Mouse (Mus musculus) T-helper 17 cell (primary cell): ENCODE measurements around the gene Crybg1.

ENCODE experiments used
- in situ Hi-C, 2 experiments: fragments of 300-600 bp; cut with MboI, MseI; formaldehyde crosslinking; loops; 1 replicate in 1 of 2; 2 replicates in 1 of 2; pipeline ENCODE4 v1.15.1; 2025; ENCODE audit warnings: high pct_unique_total_duplicates in 2 of 2

Gene Crybg1

GRCm38 (mm10) chr10:44094794-44095193, 53.9 kb downstream of the Crybg1 start:
- in situ Hi-C loops = no loop called here

GRCm38 (mm10) chr10:44091757-44092156, 56.9 kb downstream of the Crybg1 start:
- in situ Hi-C loops = no loop called here

GRCm38 (mm10) chr10:44080351-44080750, 68.3 kb downstream of the Crybg1 start:
- in situ Hi-C loops = no loop called here

GRCm38 (mm10) chr10:44078799-44079521, 69.7 kb downstream of the Crybg1 start:
- in situ Hi-C loops = no loop called here

- in situ Hi-C loops = loop anchor here (5.0 kb wide), 3 partner anchors 64 to 494 kb away; partner anchors contain the start of gene Cd24a (in 1 of the 2)
Observed at GRCm38 (mm10) chr10:44071095-44071494, 77.6 kb downstream of the Crybg1 start.

- in situ Hi-C loops = loop anchor here in 1 of 2 experiments (10.0 kb wide), 1 partner anchor 494 kb away; the partner anchor contains the start of gene Cd24a
Observed at GRCm38 (mm10) chr10:44069131-44069530, 79.5 kb downstream of the Crybg1 start.

GRCm38 (mm10) chr10:44065848-44066360, 82.7 kb downstream of the Crybg1 start:
- in situ Hi-C loops = loop anchor here in 1 of 2 experiments (10.0 kb wide), 1 partner anchor 491 kb away; the partner anchor contains the start of gene Cd24a

GRCm38 (mm10) chr10:44062981-44063380, 85.7 kb downstream of the Crybg1 start:
- in situ Hi-C loops = loop anchor here in 1 of 2 experiments (10.0 kb wide), 1 partner anchor 488 kb away; the partner anchor contains the start of gene Cd24a

GRCm38 (mm10) chr10:44050913-44051312, 97.7 kb downstream of the Crybg1 start:
- in situ Hi-C loops = no loop called here

GRCm38 (mm10) chr10:44044727-44045126, 103.9 kb downstream of the Crybg1 start:
- in situ Hi-C loops = loop anchor here in 1 of 2 experiments (5.0 kb wide), 1 partner anchor 57 kb away; no protein-coding TSS in a partner anchor

GRCm38 (mm10) chr10:44043630-44044029, 105.0 kb downstream of the Crybg1 start:
- in situ Hi-C loops = loop anchor here in 1 of 2 experiments (5.0 kb wide), 1 partner anchor 56 kb away; no protein-coding TSS in a partner anchor

GRCm38 (mm10) chr10:44039185-44039584, 109.5 kb downstream of the Crybg1 start:
- in situ Hi-C loops = no loop called here

GRCm38 (mm10) chr10:44037918-44038544, 110.6 kb downstream of the Crybg1 start:
- in situ Hi-C loops = no loop called here

- in situ Hi-C loops = no loop called here
Observed at GRCm38 (mm10) chr10:44029566-44029965, 119.1 kb downstream of the Crybg1 start.

GRCm38 (mm10) chr10:44027226-44027625, 121.4 kb downstream of the Crybg1 start:
- in situ Hi-C loops = no loop called here

GRCm38 (mm10) chr10:44026105-44026504, 122.5 kb downstream of the Crybg1 start:
- in situ Hi-C loops = no loop called here

- in situ Hi-C loops = no loop called here
Observed at GRCm38 (mm10) chr10:44024705-44025104, 123.9 kb downstream of the Crybg1 start.

- in situ Hi-C loops = no loop called here
Observed at GRCm38 (mm10) chr10:44020141-44020540, 128.5 kb downstream of the Crybg1 start.

- in situ Hi-C loops = no loop called here
Observed at GRCm38 (mm10) chr10:44018562-44018961, 130.1 kb downstream of the Crybg1 start.

- in situ Hi-C loops = no loop called here
Observed at GRCm38 (mm10) chr10:44015631-44016030, 133.0 kb downstream of the Crybg1 start.

- in situ Hi-C loops = no loop called here
Observed at GRCm38 (mm10) chr10:44013885-44014284, 134.8 kb downstream of the Crybg1 start.

- in situ Hi-C loops = no loop called here
Observed at GRCm38 (mm10) chr10:44011408-44011807, 137.2 kb downstream of the Crybg1 start.
